Mouse (Mus musculus): Measurements from ENCODE around the gene Fer1l5. TPM values are rescaled to one million over a fixed set of nuclear protein-coding genes. Genes with fewer than 3 reads are reported as not detected.

The Fer1l5 gene
- total RNA-seq, 2 experiments from 2014 or later, result 0.05 TPM; not detected in 1

- DNase-seq (ENCODE audit: low spot score in 2 of 2), result no peak
Observed at GRCm38 (mm10) chr1:36429511-36429910, 57.4 kb downstream of the Fer1l5 start.

GRCm38 (mm10) chr1:36432999-36433398 is 60.9 kb downstream of the Fer1l5 start:
- DNase-seq (ENCODE audit: low spot score in 2 of 2), result no peak

GRCm38 (mm10) chr1:36433616-36434015 is 61.5 kb downstream of the Fer1l5 start:
- DNase-seq (ENCODE audit: low spot score in 2 of 2), result no peak

GRCm38 (mm10) chr1:36435071-36435470 is 63.0 kb downstream of the Fer1l5 start:
- no peak for DNase-seq (ENCODE audit: low spot score in 2 of 2)

GRCm38 (mm10) chr1:36436515-36436914 is 64.4 kb downstream of the Fer1l5 start:
- DNase-seq (ENCODE audit: low spot score in 2 of 2), result no peak

GRCm38 (mm10) chr1:36437223-36437622 is 65.1 kb downstream of the Fer1l5 start:
- DNase-seq (ENCODE audit: low spot score in 2 of 2), result no peak

GRCm38 (mm10) chr1:36441101-36441500 is 69.0 kb downstream of the Fer1l5 start:
- DNase-seq (ENCODE audit: low spot score in 2 of 2), result no peak

GRCm38 (mm10) chr1:36444471-36445464 is 72.7 kb downstream of the Fer1l5 start, which contains the start of gene Lman2l:
Gene Lman2l (minus strand): TSS chr1:36445271.
- peak; percentile 83 to 94 for DNase-seq (ENCODE audit: low spot score in 2 of 2)

- DNase-seq (ENCODE audit: low spot score in 2 of 2), result no peak
Observed at GRCm38 (mm10) chr1:36445508-36445907, 73.4 kb downstream of the Fer1l5 start.

- no peak for DNase-seq (ENCODE audit: low spot score in 2 of 2)
Observed at GRCm38 (mm10) chr1:36446106-36446824, 74.2 kb downstream of the Fer1l5 start.

GRCm38 (mm10) chr1:36446841-36447240 is 74.8 kb downstream of the Fer1l5 start:
- DNase-seq (ENCODE audit: low spot score in 2 of 2), result no peak

- no peak for DNase-seq (ENCODE audit: low spot score in 2 of 2)
Observed at GRCm38 (mm10) chr1:36454055-36454815, 82.1 kb downstream of the Fer1l5 start.

- DNase-seq (ENCODE audit: low spot score in 2 of 2), result no peak
Observed at GRCm38 (mm10) chr1:36457388-36458014, 85.4 kb downstream of the Fer1l5 start.

- DNase-seq (ENCODE audit: low spot score in 2 of 2), result no peak
Observed at GRCm38 (mm10) chr1:36458169-36458568, 86.1 kb downstream of the Fer1l5 start.

GRCm38 (mm10) chr1:36461829-36462228 is 89.7 kb downstream of the Fer1l5 start:
- DNase-seq (ENCODE audit: low spot score in 2 of 2), result no peak

- no peak for DNase-seq (ENCODE audit: low spot score in 2 of 2)
Observed at GRCm38 (mm10) chr1:36465641-36466160, 93.6 kb downstream of the Fer1l5 start.

GRCm38 (mm10) chr1:36467446-36467845 is 95.4 kb downstream of the Fer1l5 start:
- DNase-seq (ENCODE audit: low spot score in 2 of 2), result no peak

- no peak for DNase-seq (ENCODE audit: low spot score in 2 of 2)
Observed at GRCm38 (mm10) chr1:36469811-36470444, 97.8 kb downstream of the Fer1l5 start.

- DNase-seq (ENCODE audit: low spot score in 2 of 2), result peak; percentile 79 to 89
Observed at GRCm38 (mm10) chr1:36471181-36472105, 99.4 kb downstream of the Fer1l5 start, which contains the start of gene Cnnm4. Gene Cnnm4 (plus strand): TSS chr1:36471620.
